Mouse (Mus musculus) layer of hippocampus, adult 9-11 months (tissue): ENCODE measurements around the gene Ahnak.

Experiments used
- DNase-seq: peaks from one replicate; pipeline ENCODE4 v3.0.0; 2022

Ahnak gene

GRCm38 (mm10) chr19:8974638-8975037 is 14.4 kb upstream of the Ahnak start:
- no peak for DNase-seq

GRCm38 (mm10) chr19:8975491-8975890 is 13.6 kb upstream of the Ahnak start:
- DNase-seq: no peak

DNA sequence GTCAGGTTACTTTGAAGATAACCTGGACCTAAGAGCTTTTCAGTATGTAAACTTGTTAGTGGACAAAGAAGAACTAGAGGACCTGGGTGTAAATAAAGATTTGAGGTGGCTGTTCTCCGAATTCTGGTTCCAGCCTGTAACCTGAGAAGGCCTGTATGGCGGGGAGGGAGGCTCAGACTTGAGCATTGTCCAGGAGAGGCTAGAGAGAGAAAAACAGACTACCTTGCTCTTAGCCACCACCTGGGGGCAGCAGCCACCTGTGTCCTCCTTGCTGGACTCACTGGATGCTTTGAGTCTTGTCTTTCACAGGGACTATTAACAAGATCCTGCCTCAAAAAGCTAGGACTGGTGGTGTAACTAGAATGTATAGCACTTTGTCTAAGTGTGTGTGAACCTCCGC is 12.5 kb upstream of the Ahnak start:
- DNase-seq: no peak

DNA sequence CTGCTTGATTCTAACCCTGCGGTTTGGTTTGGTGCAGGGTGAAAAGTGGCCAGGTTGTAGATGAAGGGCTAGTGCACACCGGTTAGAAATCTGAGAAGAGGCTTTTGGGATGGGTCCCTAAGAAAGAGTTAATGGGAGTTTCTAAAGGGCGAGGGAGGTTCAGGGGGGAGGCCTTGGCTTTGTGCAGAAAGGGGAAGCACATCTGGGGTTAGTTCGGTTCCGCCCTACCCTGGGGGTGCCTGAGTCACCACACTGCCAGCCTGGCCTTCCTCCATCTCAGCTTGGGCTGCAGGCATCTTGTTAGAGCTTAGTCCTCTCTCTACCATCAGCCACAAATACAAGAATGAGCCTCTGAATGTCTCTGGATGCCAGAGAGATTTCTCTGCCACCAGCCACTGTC is 8.3 kb upstream of the Ahnak start:
- DNase-seq: no peak

DNA sequence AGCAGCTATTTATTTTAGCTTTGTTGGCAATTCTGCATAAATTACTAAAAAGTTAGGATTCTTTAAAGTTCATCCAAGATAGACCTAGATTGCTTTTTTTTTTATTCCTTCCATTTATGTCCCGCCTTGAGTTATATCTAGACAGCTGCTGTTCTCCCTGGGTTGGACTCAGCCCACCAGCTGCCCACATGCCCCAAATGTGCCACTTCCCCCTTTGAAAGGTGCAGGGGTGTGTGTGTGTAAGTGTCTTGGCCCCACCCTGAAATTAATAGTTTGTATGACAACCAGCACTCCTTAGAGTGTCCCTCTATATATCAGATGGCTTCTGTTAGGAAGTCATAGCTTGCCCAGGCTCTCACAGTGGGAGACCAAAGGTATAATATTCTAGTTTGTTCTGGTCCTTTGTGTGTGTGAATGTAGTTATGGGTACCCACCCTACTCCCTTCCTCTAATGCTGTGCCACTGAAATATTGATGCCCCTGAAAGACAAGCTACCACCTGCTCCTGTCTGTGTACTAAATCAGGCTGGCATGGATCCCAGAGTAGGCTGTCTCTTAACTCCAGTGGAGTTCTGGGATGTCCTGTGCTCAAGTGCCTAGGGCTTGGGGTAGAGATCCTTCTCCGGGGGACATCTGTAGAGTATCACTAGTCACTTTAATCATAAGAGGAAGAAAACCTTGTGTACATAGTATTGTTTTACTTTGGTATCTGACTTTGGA is 7.5 kb upstream of the Ahnak start:
- DNase-seq: peak; percentile 38

GRCm38 (mm10) chr19:8982303-8983149 is 6.6 kb upstream of the Ahnak start:
- DNase-seq: no peak

DNA sequence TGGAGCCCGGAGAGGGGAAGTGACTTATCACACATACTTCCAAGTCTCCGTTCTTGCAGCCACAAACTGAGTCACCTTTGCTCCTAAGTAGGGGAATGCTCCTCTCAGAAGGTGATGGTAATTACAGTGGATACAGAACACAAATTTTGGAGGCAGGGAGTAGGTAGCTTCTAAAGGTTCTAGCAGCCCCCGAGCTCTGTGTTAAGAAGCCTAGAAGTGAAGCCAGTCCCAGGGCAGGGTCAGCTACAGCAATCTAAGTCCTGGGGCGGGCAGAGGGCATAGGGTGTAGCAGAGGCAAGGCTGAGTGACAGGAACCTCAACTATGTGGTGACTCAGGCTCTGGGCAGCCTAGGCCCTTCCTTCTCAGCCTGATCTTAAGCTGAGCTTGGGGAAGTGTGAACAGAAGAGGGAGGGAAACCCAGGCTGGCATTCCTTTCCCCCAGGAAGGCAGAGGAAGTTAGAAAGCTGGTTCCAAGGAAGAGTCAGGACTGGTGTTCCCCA is 5.9 kb upstream of the Ahnak start:
- DNase-seq: no peak

DNA sequence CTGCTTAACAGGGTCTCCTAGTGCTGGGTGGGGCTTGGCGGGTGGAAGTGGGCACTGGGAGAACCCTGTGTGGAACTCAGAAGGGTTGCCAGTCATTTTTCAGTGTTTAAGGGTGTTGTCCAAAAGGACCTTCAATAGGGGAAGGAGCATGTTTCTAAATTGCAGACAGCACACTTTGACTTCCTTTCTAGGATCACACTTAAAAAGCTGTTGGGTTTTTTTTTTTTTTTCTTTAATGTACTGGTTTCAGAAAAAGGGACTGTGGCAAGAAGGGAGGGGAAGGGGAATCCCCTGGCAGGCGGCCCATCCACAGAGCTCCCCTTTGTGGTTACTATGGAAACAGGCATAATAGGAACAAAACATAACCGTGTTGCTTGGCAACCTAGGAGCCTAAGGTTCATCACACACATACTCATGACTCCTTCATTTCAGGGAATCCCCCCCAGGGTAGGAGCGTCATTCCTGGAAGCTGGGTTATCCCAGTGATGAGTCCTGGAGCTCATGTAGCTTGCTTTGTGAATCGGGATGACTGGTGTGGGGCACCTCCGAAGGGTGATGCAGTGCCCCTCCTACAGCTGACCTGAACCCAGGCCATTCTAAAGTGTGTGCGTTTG is 4.7 kb upstream of the Ahnak start:
- DNase-seq: peak; percentile 37

GRCm38 (mm10) chr19:8985891-8986290 is 3.2 kb upstream of the Ahnak start:
- DNase-seq: no peak

- DNase-seq: no peak
Observed at GRCm38 (mm10) chr19:8987816-8988215, 1.3 kb upstream of the Ahnak start.

GRCm38 (mm10) chr19:8988346-8989065 is 578 bp upstream of the Ahnak start:
- DNase-seq: no peak

DNA sequence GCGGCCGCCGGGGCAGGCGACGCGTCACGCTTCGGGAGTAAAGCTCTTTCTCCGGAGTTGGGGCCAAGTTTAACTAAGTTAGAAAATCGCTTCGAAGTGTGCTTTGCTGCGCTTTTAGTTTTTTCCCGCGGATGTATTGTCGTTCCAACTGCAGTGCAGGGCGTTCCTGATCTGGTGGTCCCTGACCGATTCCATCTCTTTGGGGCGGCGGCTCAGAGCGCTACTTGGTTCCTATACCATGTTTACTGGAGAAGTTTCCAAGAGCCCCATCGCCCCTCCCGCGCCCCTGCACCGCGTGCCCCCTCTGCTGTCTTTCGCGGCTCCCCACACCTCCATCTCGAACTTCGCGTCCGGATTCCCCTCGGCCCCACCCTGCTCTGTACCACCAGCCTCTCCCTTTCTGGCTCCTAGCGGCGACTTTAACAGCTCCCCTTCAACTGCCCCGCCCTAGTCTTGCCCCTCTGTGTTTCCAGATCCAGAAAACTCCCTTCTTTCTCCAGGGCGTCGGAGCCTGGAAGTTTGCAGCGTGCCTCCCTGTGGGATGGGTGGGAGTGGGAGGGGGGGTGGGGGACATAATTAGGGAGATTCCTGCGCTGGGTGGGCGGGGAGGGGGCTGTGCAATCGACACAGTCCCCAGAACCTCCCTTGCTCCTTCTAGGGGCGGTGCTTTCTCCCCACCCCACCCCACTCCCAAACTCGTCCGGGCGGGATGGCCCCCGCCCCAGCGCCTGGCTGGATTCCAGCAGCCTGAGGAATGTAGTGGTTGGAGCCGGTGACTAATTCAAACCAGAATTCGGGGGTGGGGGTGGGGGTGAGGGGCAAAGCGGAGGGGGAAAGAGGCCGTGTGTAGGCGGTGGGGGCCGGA is 715 bp downstream of the Ahnak start:
- DNase-seq: no peak

DNA sequence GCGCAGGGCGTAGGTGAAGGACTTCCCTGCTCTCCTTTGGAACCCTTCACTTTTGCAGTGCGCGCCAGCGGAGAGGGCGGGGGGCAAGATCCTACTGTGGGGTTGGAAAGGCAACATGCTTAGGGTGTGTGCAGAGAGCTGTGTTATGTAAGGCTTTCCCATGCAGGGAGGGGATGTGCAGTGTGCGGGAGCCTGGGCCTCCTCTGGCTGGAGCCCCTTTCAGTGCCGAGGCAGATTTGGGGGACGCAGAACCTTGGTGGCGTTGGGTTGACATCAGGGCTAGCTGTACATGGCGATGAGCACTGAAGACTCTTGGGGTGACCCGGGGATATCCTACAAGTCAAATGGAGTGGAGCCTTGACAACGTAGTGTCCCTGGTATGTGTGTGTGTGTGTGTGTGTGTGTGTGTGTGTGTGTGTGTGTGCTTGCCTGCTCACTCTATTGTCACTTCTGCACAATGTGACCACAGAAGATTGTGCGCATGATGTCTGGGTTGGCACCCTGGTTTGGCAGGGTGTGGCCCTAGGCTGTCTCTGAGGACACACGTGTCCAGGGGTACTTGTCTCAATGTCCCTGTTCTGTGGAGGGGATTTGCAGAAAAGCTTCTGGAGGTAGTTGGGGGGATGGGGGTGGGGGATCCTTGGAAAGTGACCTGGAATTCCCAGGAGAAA is 1.5 kb downstream of the Ahnak start:
- DNase-seq: no peak

GRCm38 (mm10) chr19:8991245-8991870 is 2.3 kb downstream of the Ahnak start:
- no peak for DNase-seq

DNA sequence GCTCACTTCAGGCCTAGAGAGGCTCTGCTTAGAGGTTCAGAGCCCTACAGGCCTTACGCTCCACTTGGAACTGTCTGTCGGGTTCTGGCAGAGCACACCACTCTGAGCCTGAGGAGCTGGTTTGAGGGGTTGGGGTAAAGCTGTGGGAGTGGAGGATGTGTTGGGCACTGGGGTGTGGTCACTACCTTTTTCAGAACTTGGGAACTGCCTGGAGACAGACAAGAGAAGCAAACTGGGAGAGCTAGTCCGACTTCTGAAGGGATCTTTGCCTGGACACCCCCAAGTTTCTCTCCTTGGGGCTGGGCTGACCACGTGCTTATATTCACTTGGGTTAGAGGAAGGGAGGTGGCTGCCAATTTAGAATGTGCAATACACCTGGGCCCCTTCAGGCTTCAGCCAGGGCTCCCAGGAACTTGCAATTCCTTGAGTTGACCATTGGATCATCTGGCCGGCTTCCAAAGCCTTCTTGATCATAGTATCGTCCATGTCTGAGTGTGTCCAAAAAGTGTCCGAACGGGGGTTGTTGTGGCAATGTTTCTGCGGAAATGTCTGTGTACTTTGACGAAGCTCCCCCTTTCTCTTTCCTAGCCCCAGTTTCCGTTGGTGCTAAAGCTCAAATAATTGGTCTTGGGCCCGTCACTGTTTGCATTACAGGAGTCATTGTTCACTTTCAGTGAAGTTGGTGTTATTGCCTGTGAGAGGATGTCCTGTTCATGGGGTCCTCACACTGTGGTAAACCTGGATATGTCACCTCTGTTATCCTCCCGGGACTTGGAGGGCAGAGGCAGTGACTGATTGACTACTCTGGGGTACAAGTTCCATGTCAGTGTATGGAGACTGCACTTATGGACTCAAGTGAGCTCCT is 3.0 kb downstream of the Ahnak start:
- DNase-seq: no peak

DNA sequence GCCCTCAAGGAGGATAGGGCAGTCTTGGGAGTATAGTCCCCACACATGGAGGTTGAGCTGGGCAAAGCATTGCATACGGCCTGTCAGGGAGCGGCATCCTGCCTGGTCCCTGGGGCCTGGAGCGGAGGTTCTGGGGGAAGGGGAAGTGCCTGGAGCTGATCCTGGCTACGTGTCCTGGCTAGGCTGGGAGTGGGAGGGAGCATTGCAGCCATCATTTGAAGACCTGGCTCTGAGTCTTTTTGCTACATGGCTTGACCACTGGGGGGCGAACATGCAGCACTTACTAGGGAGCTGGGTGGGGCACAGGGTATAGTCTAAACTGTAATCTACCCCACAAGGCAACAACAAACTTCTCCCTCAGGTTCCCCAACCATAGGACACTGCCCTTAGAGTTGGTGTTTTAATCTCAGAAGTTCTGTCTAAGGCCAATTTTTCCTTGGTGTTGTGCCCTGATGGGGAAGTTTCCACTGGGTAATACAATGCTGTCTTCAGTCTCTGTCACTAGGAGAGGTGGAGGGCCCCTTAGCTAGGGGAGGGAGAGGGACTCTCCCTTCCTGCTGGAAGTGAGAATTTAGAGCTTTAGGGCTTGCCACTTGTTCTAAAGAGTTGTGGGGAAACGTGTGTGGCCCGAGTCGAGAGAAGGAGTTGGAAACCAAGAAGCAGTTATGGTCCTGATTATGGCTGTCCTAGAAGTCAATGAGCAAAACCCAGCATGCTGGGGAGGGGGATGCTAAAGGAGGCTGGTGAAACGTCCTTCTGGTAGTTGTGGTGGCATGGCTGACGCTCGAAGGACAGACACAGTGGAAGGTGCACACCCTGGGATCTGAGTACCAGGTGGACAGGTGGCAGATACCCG is 3.9 kb downstream of the Ahnak start:
- DNase-seq: peak; percentile 65

GRCm38 (mm10) chr19:8993625-8993912 is 4.5 kb downstream of the Ahnak start:
- no peak for DNase-seq

DNA sequence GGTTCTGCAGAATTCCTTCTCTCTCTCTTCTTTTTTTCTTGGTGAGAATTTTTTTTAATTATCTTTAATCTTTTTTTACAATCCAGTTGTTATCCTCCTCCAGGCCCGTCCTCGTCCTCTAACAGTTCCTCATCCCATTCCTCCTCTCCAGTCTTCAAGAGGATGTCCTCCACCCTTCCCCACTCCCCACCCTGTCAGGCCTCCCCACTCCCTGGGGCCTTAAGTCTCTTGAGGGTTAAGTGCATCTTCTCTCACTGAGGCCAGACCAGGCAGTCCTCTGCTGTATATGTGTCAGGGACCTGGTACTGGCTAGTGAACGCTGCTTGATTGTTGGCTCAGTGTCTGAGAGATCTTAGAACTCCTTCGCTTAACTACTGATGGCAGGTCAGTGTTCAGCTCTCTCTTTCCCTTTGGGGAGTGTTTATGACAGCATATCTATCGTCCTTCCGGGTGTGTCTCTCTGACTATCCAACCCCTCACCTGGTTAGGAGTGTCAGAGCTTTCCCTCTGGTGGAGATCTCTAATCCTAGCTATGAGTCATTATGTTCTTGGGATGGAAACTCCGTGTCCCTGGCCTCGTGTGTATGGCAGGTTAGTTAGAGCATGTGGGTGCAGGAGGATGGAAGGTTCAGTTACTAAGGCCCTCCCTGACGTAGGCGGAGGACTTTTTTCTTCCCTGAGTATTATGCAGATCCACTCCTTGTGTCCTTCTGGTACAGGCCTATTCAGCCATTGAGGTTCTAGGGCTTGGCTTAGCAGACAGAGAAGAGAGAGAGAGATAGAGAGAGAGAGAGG is 5.9 kb downstream of the Ahnak start:
- no peak for DNase-seq
